21 mouse cellular contexts compared by ENCODE assay signal in the genomic region with DNA sequence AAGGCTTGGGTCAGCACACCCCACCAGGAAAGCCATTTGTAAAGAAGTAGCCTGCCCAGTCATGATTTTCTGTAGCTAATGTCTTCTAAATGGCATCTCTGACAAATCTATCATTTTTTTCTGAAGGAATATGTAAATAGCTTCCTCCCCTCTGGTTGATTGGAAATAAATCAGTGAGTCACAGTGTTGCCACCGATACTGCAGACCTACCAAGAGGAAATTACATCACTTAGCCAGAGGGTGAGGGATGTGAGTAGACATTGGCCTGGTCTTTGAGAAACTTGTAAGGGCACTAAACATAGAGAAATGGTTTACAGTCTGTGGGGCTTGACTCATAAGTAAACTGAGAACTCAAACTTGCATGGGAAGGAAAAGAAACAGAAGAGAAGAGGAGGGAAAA.
"Had no signal": no experiment of that assay in that cellular context is flagged by ENCODE, and none has a peak within 500 bp of the region (broad histone marks: within the 10 kb centered on the region; RNA-seq: fewer than 3 reads in every experiment).

No protein-coding gene starts in this region.

- H3K4me1 ChIP-seq: limb, embryonic 10.5 days; limb, embryonic 13.5 days; liver, embryonic 12.5 days; liver, embryonic 15.5 days; lung, embryonic 15.5 days; megakaryocyte, embryonic 14.5 days; midbrain, embryonic 10.5 days; midbrain, embryonic 13.5 days; neural tube, embryonic 13.5 days had no signal

- H3K9me3 ChIP-seq: limb, embryonic 10.5 days; limb, embryonic 13.5 days; liver, embryonic 12.5 days; liver, embryonic 15.5 days; lung, embryonic 15.5 days; megakaryocyte, embryonic 14.5 days; midbrain, embryonic 10.5 days; midbrain, embryonic 13.5 days; neural tube, embryonic 13.5 days had no signal

- H3K4me2 ChIP-seq: limb, embryonic 13.5 days; liver, embryonic 12.5 days; liver, embryonic 15.5 days; lung, embryonic 15.5 days; midbrain, embryonic 13.5 days; neural tube, embryonic 13.5 days had no signal

- H3K27ac ChIP-seq: limb, embryonic 10.5 days; limb, embryonic 13.5 days; liver, embryonic 12.5 days; liver, embryonic 15.5 days; lung, embryonic 15.5 days; midbrain, embryonic 10.5 days; midbrain, embryonic 13.5 days; neural tube, embryonic 13.5 days had no signal

- ATAC-seq: liver, embryonic 12.5 days; midbrain, embryonic 13.5 days; midbrain, embryonic 16.5 days had no signal

- DNase-seq: kidney, adult 9 months; kidney, postnatal 14 days; kidney, postnatal 4 days; liver; lung, adult 18-20 months; lung, postnatal 10 days; lung, postnatal 36 days; retina, postnatal 1 day; thymus, adult 18-20 months; thymus, postnatal 36 days had no signal

- H3K4me3 ChIP-seq: limb, embryonic 10.5 days; limb, embryonic 13.5 days; liver, embryonic 12.5 days; liver, embryonic 15.5 days; lung, embryonic 15.5 days; megakaryocyte, embryonic 14.5 days; midbrain, embryonic 10.5 days; midbrain, embryonic 13.5 days; myocyte; neural tube, embryonic 13.5 days had no signal

- H3K27me3 ChIP-seq: limb, embryonic 13.5 days; liver, embryonic 12.5 days; liver, embryonic 15.5 days; lung, embryonic 15.5 days; megakaryocyte, embryonic 14.5 days; midbrain, embryonic 13.5 days; neural tube, embryonic 13.5 days had no signal

- H3K36me3 ChIP-seq: limb, embryonic 10.5 days; limb, embryonic 13.5 days; liver, embryonic 12.5 days; liver, embryonic 15.5 days; lung, embryonic 15.5 days; midbrain, embryonic 10.5 days; midbrain, embryonic 13.5 days; neural tube, embryonic 13.5 days had no signal

- H3K9ac ChIP-seq: limb, embryonic 13.5 days; liver, embryonic 12.5 days; liver, embryonic 15.5 days; lung, embryonic 15.5 days; midbrain, embryonic 13.5 days; neural tube, embryonic 13.5 days had no signal
